Mouse (Mus musculus): ENCODE results near the gene Atg4b. TPM values are rescaled to one million over a fixed set of nuclear protein-coding genes. Genes with fewer than 3 reads are reported as not detected.

Atg4b gene
- total RNA-seq (2023), result 97.7 TPM

GRCm38 (mm10) chr1:93751290-93751689 is at the start of gene Atg4b:
TSS of gene Atg4b (plus strand) at chr1:93751500.

GRCm38 (mm10) chr1:93754573-93755290 is 3.4 kb downstream of the Atg4b start, which contains the start of gene Thap4:
TSS of gene Thap4 (minus strand) at chr1:93754864.

GRCm38 (mm10) chr1:93801741-93802238 is 50.5 kb downstream of the Atg4b start, which contains the start of gene Dtymk:
TSS of gene Dtymk (minus strand) at chr1:93801934.

GRCm38 (mm10) chr1:93803556-93804507 is 52.5 kb downstream of the Atg4b start, which contains the start of gene Ing5:
TSS of gene Ing5 (plus strand) at chr1:93803965.

GRCm38 (mm10) chr1:93824609-93825008 is 73.3 kb downstream of the Atg4b start, which contains the start of gene D2hgdh:
TSS of gene D2hgdh (plus strand) at chr1:93824909.

Other genes with a start within 250 kb of the Atg4b start
- 6.1 TPM for gene Farp2, start 239.4 kb upstream of the Atg4b start, total RNA-seq (2023)
- gene Stk25, start 92.8 kb upstream of the Atg4b start, total RNA-seq (2023), result 113 TPM
- gene Bok, start 65.8 kb upstream of the Atg4b start, total RNA-seq (2023), result 0.53 TPM
- 22.7 TPM for gene Thap4, start 3.4 kb downstream of the Atg4b start, total RNA-seq (2023)
- gene Dtymk, start 50.4 kb downstream of the Atg4b start, total RNA-seq (2023), result 59.8 TPM
- gene Ing5, start 52.5 kb downstream of the Atg4b start, total RNA-seq (2023), result 32.4 TPM
- gene D2hgdh, start 73.4 kb downstream of the Atg4b start, total RNA-seq (2023), result 48.4 TPM
- not detected for gene Gal3st2, start 109.8 kb downstream of the Atg4b start, total RNA-seq (2023)
- gene Gal3st2b, start 166.8 kb downstream of the Atg4b start, total RNA-seq (2023), result 0.77 TPM
- 0.21 TPM for gene Gal3st2c, start 239.0 kb downstream of the Atg4b start, total RNA-seq (2023)

All from CD4-positive naive resting alpha-beta T cell, adult 57 days (primary cell).